In the genomic region with DNA sequence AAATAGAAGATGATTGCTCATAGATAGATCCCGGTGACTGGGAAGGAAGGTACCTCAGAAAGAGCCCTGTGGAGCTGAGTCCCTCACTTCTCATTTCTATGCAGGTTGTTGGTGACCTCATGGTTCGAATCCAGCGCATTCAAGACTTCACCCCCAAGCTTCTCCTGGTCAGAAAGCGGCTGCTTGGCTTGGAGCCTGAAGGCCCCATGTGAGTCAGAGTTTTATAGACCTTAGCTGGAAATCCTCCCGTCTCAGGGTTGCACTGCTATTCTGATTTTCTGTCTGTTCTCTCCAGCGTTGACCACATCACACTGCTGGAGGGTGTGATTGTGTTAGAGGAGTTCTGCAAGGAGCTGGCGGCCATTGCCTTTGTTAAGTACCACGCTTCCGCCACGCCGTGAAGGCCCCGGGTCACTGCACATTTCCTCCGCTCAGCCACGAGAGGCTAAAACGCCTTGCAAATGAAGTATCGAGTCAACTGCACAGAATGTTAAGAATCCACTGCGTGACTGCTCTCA, we compare ENCODE assay signal across 14 mouse cellular contexts. TPM values are rescaled to one million over a fixed set of nuclear protein-coding genes. Genes with fewer than 3 reads are reported as not detected.
A peak's percentile ranks its signal among the peaks of the same experiment; 100 is the strongest.
DNase-seq lines count a peak whose midpoint lies in the region.
"Had no signal": no experiment of that assay in that cellular context is flagged by ENCODE, and none has a peak within 500 bp of the region (broad histone marks: within the 10 kb centered on the region; RNA-seq: fewer than 3 reads in every experiment).

No protein-coding gene starts in this region.

- peak; percentile 53 for DNase-seq in adrenal gland, postnatal 14 days
- DNase-seq in adrenal gland, adult 8-10 months: no peak
- DNase-seq in 3T3-L1 (ENCODE audit: low read depth, low spot score): peak; percentile 30
- peak; percentile 74 for DNase-seq in NIH3T3 (ENCODE audit: low read depth)
- DNase-seq in adrenal gland, postnatal 25 days: peak; percentile 48
- no peak for DNase-seq in heart, adult 9 months (ENCODE audit: low spot score in 2 of 2)
- DNase-seq in frontal cortex, postnatal 14 days (ENCODE audit: low spot score in 2 of 2): no peak
- DNase-seq: cerebellum, adult 11 months; cerebellum, adult 8-10 months; cerebellum, postnatal 14 days; embryo, embryonic 11 days; gastrocnemius, postnatal 10 days; heart, adult 2 months; kidney, adult 18-20 months had no signal

RNA-seq across cellular contexts. Expression of a gene that starts 25.8 kb away (rescaled TPM):
- 21.3 and 24.4 TPM in 2 replicates for total RNA-seq in adrenal gland, postnatal 14 days (2021)
- 10 to 100 TPM; 20.8 to 26.1 (median 24.4) TPM for total RNA-seq in adrenal gland, adult 8-10 months (2022)
- total RNA-seq in adrenal gland, postnatal 25 days (2021): 21.6 and 23.5 TPM in 2 replicates

Comparison
In these comparisons a context has a peak if more than half of its experiments do, and no peak if none do; other contexts are left out.
1. DNase-seq: peak in adrenal gland, postnatal 14 days (single experiment), 3T3-L1 (single experiment), NIH3T3 (single experiment) and adrenal gland, postnatal 25 days (single experiment); none in adrenal gland, adult 8-10 months (single experiment), heart, adult 9 months (0 of 2) and frontal cortex, postnatal 14 days (0 of 2).